Mouse (Mus musculus) cerebellum, adult 2 months (tissue): ENCODE measurements around the gene Sgms1.

Experiments
- CTCF ChIP-seq: fragments of 200-500 bp; IDR thresholded peaks from 2 replicates; pipeline ENCODE4 v1.5.1; 2011; ENCODE audit warnings: low read depth, mild to moderate bottlenecking, control low read depth, low read length, moderate library complexity, borderline replicate concordance; ENCODE audit not compliant: insufficient read depth
- POLR2A ChIP-seq: fragments of 200-500 bp; IDR thresholded peaks from 2 replicates; pipeline ENCODE4 v1.6.1; 2011; ENCODE audit warnings: low read length, control low read depth, borderline replicate concordance; ENCODE audit not compliant: insufficient read depth

DNA sequence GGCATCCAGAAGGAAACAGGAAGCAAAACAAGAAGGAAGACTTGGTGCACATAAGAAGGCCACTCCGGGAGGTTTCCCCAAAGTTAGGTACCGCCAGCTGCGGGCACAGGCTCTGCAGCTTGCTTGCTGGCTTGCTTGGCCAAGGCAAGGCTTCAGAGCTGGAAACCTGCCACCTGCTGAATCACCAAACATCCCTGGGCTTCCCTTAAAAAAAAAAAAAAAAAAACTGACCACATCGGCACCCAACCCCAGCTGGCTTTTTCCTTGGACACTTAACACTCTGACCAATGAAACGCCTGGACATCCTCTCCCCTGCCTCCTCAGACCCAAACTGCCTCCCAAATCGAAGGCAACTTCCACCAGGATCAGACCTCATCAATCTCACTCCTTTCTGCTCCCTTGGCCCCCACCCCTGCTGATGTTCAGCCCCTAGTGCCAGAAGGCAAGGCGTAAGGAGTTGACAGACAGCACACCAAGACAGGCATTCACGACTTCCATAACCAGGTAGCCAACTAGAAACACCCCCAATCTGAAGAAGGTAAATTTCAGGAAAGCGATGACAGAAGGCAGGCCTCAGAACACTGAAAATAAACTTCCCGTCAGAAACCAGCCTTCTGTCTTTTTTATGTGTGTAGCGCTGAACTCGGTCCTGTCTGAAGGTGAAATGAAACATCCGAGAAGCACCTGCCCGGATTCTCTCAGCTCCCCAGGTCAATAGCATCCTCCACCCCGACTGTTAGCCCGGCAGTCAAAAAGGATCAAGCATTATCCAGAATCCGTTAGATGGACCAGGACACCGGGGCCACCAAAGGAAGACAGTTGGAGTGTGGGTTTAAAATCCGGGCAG, 2.7 kb downstream of the Sgms1 start:
- TF ChIP-seq POLR2A, result no peak
- TF ChIP-seq CTCF, result no peak
